Mouse (Mus musculus): ENCODE results near the gene Abca17.
A peak's percentile ranks its signal among the peaks of the same experiment; 100 is the strongest.

Gene Abca17

DNA sequence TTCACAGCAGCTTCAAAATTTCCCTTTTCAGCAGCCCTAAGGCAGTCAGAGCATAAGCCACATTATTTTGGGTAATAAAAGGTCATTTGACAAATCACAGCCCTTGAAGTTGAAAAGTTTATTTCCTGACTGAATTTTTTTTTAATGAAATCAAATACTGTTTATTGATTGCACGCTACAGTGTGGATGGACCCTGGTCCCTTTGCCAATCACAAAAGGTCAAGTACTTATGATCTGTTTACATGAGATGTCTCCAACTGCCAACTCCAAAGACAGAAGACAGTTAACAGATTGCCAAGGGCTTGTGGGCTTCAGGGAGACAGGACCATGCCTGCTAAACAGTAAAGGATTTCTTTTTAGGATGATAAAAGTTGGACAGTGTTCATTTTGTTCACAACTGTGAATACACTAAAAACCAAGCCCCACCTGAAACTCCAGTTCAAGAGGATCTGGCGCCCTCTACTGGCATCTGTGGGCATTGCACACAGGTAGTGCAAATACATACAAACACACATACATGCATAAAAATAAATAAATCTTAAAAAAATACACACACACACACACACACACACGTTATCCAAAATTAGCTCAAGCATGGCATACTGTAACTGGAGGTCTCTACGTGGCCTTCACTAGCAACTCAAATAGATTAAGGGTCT is 107.4 kb downstream of the Abca17 start:
- DNase-seq (ENCODE audit: low spot score): no peak

DNA sequence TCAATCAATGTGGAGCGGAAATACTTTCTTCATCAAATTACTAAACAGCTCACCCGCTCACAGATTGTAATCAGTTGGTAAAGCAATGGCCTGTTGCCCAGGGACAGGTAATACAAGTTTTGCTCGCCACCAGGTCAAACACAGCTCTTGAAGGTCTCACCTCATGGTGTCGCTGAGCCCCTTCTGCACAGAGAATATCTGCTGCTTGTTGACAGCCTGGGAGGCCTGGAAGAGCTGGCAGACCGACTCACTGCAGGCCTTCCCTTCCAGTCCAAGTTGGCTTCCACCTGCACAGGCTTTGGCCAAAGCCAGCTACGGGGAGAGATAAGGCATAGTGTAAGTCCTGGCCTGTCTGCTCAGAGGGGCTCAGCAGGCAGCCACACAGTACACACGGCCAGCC is 113.9 kb downstream of the Abca17 start:
- DNase-seq (ENCODE audit: low spot score): no peak

DNA sequence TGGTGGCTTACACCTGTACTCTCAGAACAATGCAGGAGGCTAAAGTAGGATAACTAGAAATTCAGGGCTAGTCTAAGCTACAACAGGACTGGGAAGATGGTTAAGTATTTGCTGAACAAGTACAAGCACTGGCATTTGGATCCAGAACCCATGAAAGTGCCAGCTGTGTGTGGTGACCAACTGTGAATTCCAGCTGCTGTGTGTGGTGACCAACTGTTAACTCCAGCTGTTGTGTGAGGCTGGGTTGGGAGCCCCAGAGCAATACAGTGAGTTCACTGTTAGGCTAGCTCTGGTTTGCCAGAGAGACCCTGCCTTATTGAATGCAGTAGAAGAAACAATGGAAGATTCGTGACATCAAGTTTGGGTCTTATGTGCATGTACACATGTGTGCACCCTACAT is 114.4 kb downstream of the Abca17 start:
- no peak for DNase-seq (ENCODE audit: low spot score)

DNA sequence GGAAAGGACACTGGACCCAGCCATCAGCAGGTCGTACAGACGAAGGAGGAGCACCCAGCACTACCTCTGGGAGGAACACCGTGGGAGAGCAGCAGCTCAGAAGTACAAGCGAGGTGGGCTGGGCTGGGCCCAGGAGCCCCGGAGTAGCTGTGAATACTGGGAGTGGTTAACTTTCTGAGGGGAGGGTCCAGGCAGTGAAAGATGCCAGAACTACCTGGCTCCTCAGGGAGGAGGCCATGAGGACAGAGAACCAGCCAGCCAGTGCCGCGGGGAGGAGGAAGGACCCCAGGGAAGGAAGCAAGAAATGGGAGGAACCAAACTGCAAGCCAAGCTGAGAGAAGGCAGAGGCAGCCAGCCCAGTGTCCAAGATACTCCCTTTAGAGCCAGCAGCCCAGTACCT is 122.9 kb downstream of the Abca17 start:
- no peak for DNase-seq (ENCODE audit: low spot score)

DNA sequence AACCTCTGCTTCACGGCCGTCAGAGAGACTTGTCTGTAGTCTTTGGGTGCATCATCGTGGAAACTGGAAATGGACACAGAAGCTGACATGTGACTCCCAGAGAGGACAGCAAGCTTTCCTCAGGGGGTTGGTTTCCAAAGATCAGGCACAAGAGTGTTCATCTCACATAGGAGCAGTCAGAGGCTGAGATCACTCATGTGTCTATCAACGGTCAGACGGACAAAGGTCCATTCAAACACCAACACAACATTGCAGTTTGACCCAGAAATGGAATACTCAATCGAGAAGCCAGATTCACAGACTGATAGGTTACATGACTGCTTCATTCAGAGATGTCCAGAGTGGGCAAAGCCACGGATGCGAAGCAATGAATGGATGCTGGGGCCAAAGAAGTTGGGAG is 124.1 kb downstream of the Abca17 start:
- DNase-seq (ENCODE audit: low spot score): no peak

DNA sequence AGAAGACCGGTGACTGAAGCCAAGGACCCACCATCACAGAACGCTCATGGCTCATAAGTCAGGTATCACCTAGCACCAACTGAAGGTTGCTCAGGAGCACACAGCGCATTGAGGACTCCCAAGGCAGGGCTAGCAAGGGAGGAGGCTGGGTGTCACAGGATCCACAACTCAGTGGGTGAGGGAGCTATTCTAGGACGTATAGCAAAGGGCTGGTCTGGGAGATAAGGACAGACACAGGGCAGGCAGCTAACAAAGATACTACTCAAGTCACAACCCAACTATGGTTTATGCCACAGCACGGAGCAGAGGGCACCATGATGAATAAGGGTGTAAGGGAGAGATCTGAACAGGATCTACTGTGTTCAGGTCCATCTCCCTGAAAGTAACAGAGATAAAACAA is 125.0 kb downstream of the Abca17 start:
- DNase-seq (ENCODE audit: low spot score): no peak

DNA sequence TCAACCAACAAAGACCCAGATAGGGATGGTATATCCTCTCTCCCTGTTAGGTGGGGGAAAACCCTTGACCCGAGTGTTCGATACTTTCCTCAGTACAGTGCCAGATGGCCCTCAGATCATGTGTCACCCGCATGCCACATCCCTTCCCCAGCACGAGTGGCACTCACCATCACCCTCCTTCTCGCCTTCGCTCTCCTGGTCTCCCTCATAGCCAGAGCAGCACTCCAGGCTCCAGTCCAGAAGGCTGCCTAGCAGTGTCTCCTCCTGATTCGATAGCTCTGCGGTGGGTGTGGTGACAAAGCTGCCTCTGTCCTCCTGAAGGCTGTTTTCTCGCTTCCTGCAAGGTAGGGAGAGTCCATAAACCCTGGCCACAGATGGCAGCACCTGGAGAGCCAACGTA is 126.1 kb downstream of the Abca17 start:
- no peak for DNase-seq (ENCODE audit: low spot score)

DNA sequence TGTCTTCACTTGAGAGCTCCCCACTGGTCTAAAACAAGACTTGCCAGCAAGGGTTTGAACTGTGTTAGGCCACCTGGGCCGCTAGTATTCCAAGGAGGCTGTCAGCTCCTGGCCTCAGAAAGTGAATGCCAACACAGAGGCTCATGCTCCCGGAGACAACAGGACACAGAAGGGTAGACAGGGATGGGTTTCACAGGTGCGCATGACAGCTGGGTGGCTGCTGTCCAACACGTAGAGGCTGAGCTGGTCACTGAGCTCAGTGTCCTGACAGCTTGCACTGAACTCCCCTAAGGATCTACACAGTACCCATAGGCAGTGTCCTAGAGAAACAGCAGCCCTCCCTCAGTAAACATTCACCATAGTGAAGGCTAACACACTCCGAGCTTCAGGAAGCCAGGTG is 127.4 kb downstream of the Abca17 start:
- DNase-seq (ENCODE audit: low spot score): no peak

DNA sequence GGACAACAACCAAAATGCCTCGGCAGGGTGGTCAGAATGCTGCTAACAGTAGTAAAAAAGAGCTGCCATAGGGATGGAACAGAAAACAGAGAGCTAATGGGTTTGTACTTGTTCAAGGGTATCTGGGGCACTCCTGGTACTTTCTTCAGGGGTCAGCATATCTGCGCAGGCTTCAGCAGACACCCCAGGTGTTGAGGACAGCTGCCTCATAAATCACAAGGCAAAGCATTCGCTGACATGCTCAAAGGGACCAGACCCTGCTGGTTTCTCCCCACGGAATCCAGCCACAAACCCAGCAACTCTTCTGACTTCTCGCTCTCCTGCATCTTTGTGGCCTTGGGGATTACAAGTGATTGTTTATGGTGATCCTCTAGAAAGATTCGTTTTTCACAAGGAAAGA is 128.2 kb downstream of the Abca17 start:
- DNase-seq (ENCODE audit: low spot score): no peak

DNA sequence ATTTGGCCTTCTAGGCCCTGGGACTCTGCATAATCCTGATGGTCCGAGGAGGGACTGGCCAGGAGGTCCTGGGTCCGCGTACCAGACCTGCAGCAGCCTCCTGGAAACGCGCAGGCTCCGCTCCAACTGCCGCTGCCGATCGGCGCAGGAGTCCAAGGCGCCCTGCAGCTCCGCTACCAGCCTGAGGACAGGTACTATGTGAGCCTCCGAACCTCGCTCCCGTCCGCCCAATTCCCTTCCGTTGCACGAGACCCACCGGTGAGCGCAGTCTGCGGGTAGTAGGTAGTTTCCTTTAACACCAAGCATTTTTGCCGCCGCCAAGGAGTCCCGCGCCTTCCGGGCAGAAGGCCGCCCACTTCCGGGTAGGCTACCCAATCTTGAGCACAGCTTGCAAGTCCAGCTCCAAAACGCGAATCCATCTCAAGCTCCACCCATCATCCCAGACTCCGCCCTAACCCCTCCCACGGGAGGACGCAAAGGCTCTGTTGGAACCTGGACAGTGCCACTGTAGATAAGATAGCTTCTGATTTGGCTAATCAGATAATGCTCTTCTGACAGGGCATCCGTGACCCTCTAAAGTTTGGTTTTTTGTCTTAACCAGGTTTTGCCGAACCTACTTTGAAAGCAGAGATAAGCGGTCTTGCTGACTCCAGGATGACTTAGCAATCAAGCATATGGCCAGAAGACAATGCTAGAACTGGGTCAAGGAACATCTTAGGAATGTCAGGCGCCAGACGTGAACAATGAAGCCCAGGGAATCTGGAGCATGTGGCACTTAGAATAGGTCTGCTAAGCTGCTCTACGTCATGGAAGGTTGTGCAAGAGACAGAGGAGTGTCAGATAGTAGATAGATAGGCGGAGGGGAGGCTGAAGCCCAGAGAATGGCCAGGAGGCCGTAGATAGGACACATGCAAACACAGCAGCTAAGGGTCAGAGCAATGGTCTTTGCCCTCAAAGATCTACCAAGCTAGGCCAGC is 130.1 kb downstream of the Abca17 start, which contains the start of gene Tedc2:
Gene Tedc2, minus strand, starts transcription at position 417 of the 977 bp plus-strand sequence.
- peak; percentile 95 for DNase-seq (ENCODE audit: low spot score)

DNA sequence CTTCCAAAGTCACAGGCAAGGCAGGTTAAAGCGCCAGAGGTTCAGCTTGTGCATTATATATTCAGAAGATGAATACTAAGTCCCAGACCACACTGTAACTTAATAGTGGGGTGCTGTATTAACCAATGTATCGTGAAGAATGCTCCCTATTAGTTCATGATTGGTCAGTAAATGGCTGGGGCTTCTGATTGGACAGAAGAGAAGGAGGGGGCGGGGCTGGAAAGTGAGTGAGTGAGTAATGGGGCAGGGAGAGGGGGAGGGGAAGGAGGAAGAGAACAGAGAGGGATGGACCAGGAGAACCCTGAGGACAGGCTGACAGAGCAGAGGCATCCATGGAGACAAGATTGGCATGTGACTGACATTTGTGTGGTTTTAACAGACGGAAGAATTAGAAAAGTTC is 134.0 kb downstream of the Abca17 start:
- DNase-seq (ENCODE audit: low spot score): no peak

Measured in adipocyte (in vitro differentiated cells).